Mouse (Mus musculus) neural tube, embryonic 13.5 days (tissue): ENCODE measurements at regions not wholly inside any gene's neighbourhood (a gene's known extent, or its start where the extent isn't known, plus 50 kb on each side); places are given as distances from the start of the nearest gene placed in this dataset.

ENCODE experiments used
- ATAC-seq: fragments of 200-750 bp; cut with Nextera tagmentation; 2 replicates; pipeline ENCODE4 v1.8.0; 2017; ENCODE audit warnings: low read depth, mild to moderate bottlenecking, moderate TSS enrichment, moderate library complexity
- H3K27ac ChIP-seq: fragments of 300-500 bp; sonication (generic); replicated peaks from 2 replicates; pipeline ENCODE4 v1.5.1; 2015; ENCODE audit warnings: moderate library complexity, mild to moderate bottlenecking, inconsistent platforms
- H3K27me3 ChIP-seq: fragments of 300-500 bp; sonication (generic); 2 replicates; pipeline ENCODE4 v1.6.1; 2015; ENCODE audit warnings: mild to moderate bottlenecking, inconsistent platforms
- H3K36me3 ChIP-seq: fragments of 300-500 bp; sonication (generic); 2 replicates; pipeline ENCODE4 v1.6.1; 2015; ENCODE audit warnings: mild to moderate bottlenecking, inconsistent platforms
- H3K4me1 ChIP-seq: fragments of 300-500 bp; sonication (generic); replicated peaks from 2 replicates; pipeline ENCODE4 v1.6.1; 2015; ENCODE audit warnings: inconsistent platforms
- H3K4me2 ChIP-seq: fragments of 300-500 bp; sonication (generic); 2 replicates; pipeline ENCODE4 v1.6.1; 2015; ENCODE audit warnings: inconsistent platforms, mild to moderate bottlenecking, moderate library complexity
- H3K4me3 ChIP-seq: fragments of 300-500 bp; sonication (generic); 2 replicates; pipeline ENCODE4 v1.5.1; 2015; ENCODE audit warnings: mild to moderate bottlenecking, inconsistent platforms
- H3K9ac ChIP-seq: fragments of 300-500 bp; sonication (generic); 2 replicates; pipeline ENCODE4 v1.6.1; 2015; ENCODE audit warnings: moderate library complexity, mild to moderate bottlenecking, inconsistent platforms
- H3K9me3 ChIP-seq: fragments of 300-500 bp; sonication (generic); 2 replicates; pipeline ENCODE4 v1.6.1; 2016; ENCODE audit warnings: inconsistent platforms
- WGBS: fragments of 180-500 bp; shearing (Covaris S2); methylation state at CpG from one replicate; pipeline ENCODE4 v1.1.7; 2015; 5-methylcytosine and 5-hydroxymethylcytosine counted together

GRCm38 (mm10) chr6:28986756-28987155, 73.3 kb upstream of the Lep start:
- H3K4me2 ChIP-seq = no peak overlapping the region
- WGBS = 86% methylated on average over 5 of the region's 5 CpGs
- no peaks in the 10 kb centered on the region for H3K36me3 ChIP-seq
- no peak overlapping the region for H3K4me3 ChIP-seq
- H3K4me1 ChIP-seq = peaks cover 10% of the 10 kb centered on the region
- no peak for ATAC-seq
- no peak overlapping the region for H3K27ac ChIP-seq
- H3K9ac ChIP-seq = no peak overlapping the region
- peaks cover 29% of the 10 kb centered on the region for H3K27me3 ChIP-seq
- H3K9me3 ChIP-seq = no peaks in the 10 kb centered on the region

DNA sequence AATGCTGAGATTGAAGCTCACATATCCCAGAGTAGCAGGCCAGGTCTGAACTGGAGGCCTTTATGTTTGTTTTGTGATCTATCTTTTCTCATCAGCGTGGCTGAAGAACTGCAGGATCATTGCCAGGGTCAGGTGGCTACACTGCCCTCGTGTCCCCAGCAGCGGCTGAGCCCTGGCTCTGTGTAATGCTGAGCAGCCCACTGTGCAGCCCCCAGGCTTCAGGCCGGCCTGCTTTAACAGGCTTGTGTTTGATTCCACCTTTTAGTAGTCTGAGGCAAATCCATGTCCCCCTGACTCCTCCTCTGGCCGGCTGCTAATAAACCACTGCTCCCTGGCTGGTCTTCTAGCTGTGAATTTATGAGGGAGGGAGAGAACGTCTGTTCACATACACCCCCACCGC, 72.6 kb upstream of the Lep start:
- H3K4me1 ChIP-seq = 0 out of 2 replicates have a peak, but pooled peaks cover 5% of the 10 kb centered on the region
- H3K9me3 ChIP-seq = no peaks in the 10 kb centered on the region
- no peaks in the 10 kb centered on the region for H3K36me3 ChIP-seq
- ATAC-seq = no peak
- H3K4me2 ChIP-seq = no peak overlapping the region
- 52% methylated on average over 7 of the region's 7 CpGs for WGBS
- peaks cover 23% of the 10 kb centered on the region for H3K27me3 ChIP-seq
- H3K9ac ChIP-seq = no peak overlapping the region
- H3K27ac ChIP-seq = no peak overlapping the region
- no peak overlapping the region for H3K4me3 ChIP-seq

DNA sequence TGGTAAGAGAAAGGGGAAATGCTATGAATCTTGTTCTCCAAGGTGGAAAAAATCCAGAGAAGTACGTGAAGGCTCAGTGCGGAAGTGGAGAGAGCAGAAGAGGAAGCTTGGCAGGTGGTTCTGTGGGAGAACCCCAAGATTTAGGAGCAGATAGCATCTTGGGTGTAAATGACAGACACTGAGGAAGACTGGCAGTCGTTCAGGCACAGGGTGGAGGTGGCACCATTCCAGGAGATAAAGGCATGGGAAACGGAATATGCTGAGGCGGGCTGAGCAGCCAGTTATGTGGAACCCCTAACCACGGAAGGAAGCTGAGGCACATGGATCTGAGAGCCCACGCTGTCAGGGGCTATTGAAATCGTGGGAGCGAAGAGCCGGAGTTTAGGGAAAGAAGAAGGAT, 70.6 kb upstream of the Lep start:
- WGBS = 76% methylated on average over 10 of the region's 10 CpGs
- peaks cover 2% of the 10 kb centered on the region; the same call in 1 of the 2 replicates for H3K27me3 ChIP-seq
- no peak for ATAC-seq
- no peak overlapping the region for H3K4me3 ChIP-seq
- H3K27ac ChIP-seq = no peak overlapping the region
- H3K9ac ChIP-seq = no peak overlapping the region
- H3K9me3 ChIP-seq = no peaks in the 10 kb centered on the region
- H3K4me2 ChIP-seq = no peak overlapping the region
- no peaks in the 10 kb centered on the region for H3K4me1 ChIP-seq
- H3K36me3 ChIP-seq = no peaks in the 10 kb centered on the region

- ATAC-seq = no peak
- H3K4me2 ChIP-seq = no peak overlapping the region
- no peak overlapping the region for H3K9ac ChIP-seq
- no peak overlapping the region for H3K27ac ChIP-seq
- no peaks in the 10 kb centered on the region for H3K36me3 ChIP-seq
- no peak overlapping the region for H3K4me3 ChIP-seq
- H3K4me1 ChIP-seq = peaks cover under 1% of the 10 kb centered on the region; the same call in 1 of the 2 replicates
- 60% methylated on average over 5 of the region's 5 CpGs for WGBS
- H3K27me3 ChIP-seq = no peaks in the 10 kb centered on the region; the same call in 1 of the 2 replicates
- H3K9me3 ChIP-seq = no peaks in the 10 kb centered on the region
Observed at GRCm38 (mm10) chr6:28990210-28990609, 69.8 kb upstream of the Lep start.

DNA sequence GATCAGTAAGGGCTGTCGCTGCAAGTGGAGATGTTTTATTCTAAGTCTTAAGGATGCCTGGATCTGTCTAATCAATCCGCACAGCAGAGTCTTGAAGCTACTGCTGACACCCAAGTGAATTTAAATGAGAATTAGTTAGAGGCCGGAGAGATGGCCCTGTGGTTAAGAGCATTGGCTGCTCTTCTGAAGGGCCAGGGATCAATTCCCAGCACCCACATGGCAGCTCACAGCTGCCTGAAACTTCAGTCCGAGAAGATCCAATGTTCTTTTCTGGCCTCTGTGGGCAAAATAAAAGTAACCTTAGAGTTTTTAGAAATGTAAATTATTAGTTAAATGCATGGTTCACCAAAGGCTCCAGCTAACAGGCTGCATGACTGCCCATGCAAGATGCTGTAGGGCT, 65.5 kb upstream of the Lep start:
- Histone ChIP-seq H3K9ac (no peak overlapping the region), H3K27ac (no peak overlapping the region), H3K4me1 (peaks cover 6% of the 10 kb centered on the region; the same call in 1 of the 2 replicates), H3K27me3 (no peaks in the 10 kb centered on the region), H3K4me3 (no peak overlapping the region), H3K9me3 (no peaks in the 10 kb centered on the region), H3K4me2 (no peak overlapping the region), H3K36me3 (no peaks in the 10 kb centered on the region)
- no peak for ATAC-seq
- WGBS = 89% methylated on average over 4 of the region's 4 CpGs

DNA sequence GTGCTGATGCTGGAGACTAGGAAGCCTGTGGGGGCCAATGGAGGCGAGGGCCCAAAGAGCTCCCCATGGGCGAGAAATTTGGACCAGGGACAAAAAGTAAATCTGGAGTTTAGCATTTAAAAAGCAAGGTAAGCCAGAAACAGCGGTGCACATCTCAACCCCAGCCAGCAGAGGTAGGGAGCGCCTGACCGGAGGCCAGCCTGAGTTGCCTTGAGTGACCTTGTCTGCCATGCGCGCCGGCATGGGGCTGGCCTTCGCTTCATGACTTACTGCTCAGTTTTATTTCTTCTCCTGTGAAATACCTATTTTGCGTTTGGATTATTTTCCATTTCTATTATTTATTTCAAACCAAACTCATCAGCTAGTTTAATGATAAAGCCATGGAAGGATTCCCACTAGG, 64.3 kb upstream of the Lep start:
- WGBS = 31% methylated on average over 10 of the region's 10 CpGs
- no peak for ATAC-seq
- Histone ChIP-seq H3K9ac (no peak overlapping the region), H3K27ac (peak overlapping the region; percentile 49), H3K9me3 (no peaks in the 10 kb centered on the region), H3K4me3 (no peak overlapping the region), H3K4me1 (peaks cover 6% of the 10 kb centered on the region; the same call in 1 of the 2 replicates), H3K27me3 (no peaks in the 10 kb centered on the region), H3K36me3 (no peaks in the 10 kb centered on the region), H3K4me2 (no peak overlapping the region)

- H3K27ac ChIP-seq = no peak overlapping the region
- no peak for ATAC-seq
- H3K9me3 ChIP-seq = no peaks in the 10 kb centered on the region
- H3K27me3 ChIP-seq = no peaks in the 10 kb centered on the region
- H3K4me2 ChIP-seq = no peak overlapping the region
- no peaks in the 10 kb centered on the region for H3K36me3 ChIP-seq
- no peak overlapping the region for H3K9ac ChIP-seq
- H3K4me1 ChIP-seq = peaks cover 6% of the 10 kb centered on the region; the same call in 1 of the 2 replicates
- 62% methylated on average over 10 of the region's 10 CpGs for WGBS
- H3K4me3 ChIP-seq = no peak overlapping the region
Observed at GRCm38 (mm10) chr6:28999386-29000094, 60.5 kb upstream of the Lep start.

DNA sequence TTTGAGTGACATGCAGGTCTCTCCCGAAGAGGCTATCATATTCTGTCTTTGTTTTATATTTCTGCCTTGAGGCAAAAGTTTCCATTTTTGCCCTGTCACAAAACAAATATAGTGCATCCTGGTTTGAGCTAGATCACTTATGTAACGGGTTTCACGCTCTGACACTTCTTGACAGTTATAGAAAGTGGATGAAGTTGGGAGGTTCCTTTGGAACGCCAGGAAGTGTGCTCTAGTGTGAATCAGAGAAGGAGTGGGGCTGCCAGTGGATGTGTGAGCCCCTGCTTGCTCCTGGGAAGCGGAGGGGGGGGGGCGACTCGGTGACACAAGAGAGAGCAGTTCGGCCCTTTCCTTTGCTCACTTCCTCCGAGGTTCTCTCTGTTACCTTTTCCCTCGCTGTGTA, 57.9 kb upstream of the Lep start:
- Histone ChIP-seq H3K9me3 (no peaks in the 10 kb centered on the region), H3K4me2 (no peak overlapping the region), H3K27ac (no peak overlapping the region), H3K9ac (no peak overlapping the region), H3K36me3 (no peaks in the 10 kb centered on the region), H3K4me1 (no peaks in the 10 kb centered on the region; the same call in 1 of the 2 replicates), H3K27me3 (no peaks in the 10 kb centered on the region), H3K4me3 (no peak overlapping the region)
- no peak for ATAC-seq
- WGBS = 82% methylated on average over 10 of the region's 10 CpGs

GRCm38 (mm10) chr6:29002811-29003210, 57.2 kb upstream of the Lep start:
- Histone ChIP-seq H3K9ac (no peak overlapping the region), H3K36me3 (no peaks in the 10 kb centered on the region), H3K4me1 (no peaks in the 10 kb centered on the region; the same call in 1 of the 2 replicates), H3K4me3 (no peak overlapping the region), H3K9me3 (no peaks in the 10 kb centered on the region), H3K27ac (no peak overlapping the region), H3K27me3 (no peaks in the 10 kb centered on the region), H3K4me2 (no peak overlapping the region)
- 53% methylated on average over 8 of the region's 8 CpGs for WGBS
- ATAC-seq = peak; percentile 27; the same call in 1 of the 2 replicates

GRCm38 (mm10) chr6:29005803-29006202, 54.2 kb upstream of the Lep start:
- WGBS = 81% methylated on average over 5 of the region's 5 CpGs
- Histone ChIP-seq H3K4me1 (no peaks in the 10 kb centered on the region), H3K27me3 (no peaks in the 10 kb centered on the region), H3K4me2 (no peak overlapping the region), H3K27ac (no peak overlapping the region), H3K4me3 (no peak overlapping the region), H3K36me3 (no peaks in the 10 kb centered on the region), H3K9me3 (no peaks in the 10 kb centered on the region), H3K9ac (no peak overlapping the region)
- ATAC-seq = no peak
